Mouse (Mus musculus) layer of hippocampus, adult 8-10 months (tissue): Measurements from ENCODE around the gene Fbxo33. TPM values are rescaled to one million over a fixed set of nuclear protein-coding genes. Genes with fewer than 3 reads are reported as not detected.

Experiments used
- DNase-seq, 2 experiments: peaks; one replicate each; pipeline ENCODE4 v3.0.0; 2022; ENCODE audit warnings: low spot score in 2 of 2
- microRNA-seq, 2 experiments: library from miRNA; unstranded; fragments of <30 nt; microRNA quantifications; one replicate each; pipeline ENCODE4 v1.2.0; 2022
- total RNA-seq, 4 experiments: library from RNA; stranded (reverse); gene quantifications; 2 replicates each; pipeline ENCODE4 v1.2.4; 2022

The Fbxo33 gene
- total RNA-seq, 4 experiments from 2014 or later: 49.3 to 71.1 (median 61.7) TPM

DNA sequence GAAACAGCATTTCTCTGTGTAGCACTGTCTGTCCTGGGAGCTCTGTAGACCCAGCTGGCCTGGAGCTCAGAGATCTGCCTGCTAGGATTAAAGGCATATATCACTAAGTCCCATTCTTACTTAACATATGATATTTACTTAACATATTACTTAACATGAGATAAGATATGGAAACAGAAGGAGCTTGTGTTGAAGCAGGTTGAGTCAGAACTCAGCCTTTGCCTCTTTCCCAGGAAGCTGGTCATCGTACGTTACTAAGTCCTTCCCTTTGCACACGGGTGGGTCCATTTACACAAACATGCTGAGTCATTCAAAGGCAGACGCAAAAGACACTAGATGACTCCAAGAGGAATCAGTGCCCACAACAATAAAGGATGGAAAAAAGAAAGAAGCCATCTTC is 20.8 kb downstream of the Fbxo33 start:
- no peak for DNase-seq

DNA sequence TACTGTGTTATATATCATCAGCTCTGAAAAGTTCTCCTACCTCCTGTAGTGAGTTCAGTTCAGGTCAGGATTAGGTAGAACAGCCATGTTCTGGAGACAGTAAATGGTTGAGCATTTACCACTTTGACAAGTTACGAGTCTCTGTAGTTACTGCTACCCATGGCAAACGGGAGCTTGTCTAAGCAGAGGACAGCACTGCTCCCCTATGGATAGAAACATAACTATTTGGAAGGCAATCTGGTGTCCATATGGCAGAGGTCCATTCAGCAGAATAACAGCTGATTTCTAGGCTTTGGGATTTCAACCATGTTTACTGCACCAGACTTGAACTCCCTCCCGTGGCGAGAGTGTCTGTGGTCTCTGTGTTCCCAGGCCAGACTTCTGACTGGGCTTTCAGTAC is 23.6 kb downstream of the Fbxo33 start:
- no peak for DNase-seq

DNA sequence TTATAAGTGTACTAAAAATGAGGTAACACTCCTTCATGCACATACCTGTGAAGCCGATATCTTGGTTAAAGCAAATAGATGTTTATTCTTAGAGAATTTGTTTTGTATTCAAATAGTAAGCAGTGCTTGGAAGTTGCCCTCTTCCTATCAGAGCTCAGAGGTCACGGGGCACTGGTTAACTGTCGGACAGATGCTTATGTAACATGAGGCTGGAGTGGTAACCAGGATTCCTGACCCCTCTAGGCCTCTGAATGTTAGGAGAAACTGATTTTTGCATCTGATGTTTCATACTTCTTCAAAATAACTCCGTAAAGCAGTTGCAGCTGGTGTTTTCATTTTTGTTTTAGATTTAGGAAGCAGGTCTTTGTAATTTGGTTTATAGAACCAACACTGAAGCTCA is 24.5 kb downstream of the Fbxo33 start:
- no peak for DNase-seq

GRCm38 (mm10) chr12:59194341-59195003 is 25.1 kb downstream of the Fbxo33 start:
- DNase-seq: no peak

GRCm38 (mm10) chr12:59193637-59194036 is 25.9 kb downstream of the Fbxo33 start:
- no peak for DNase-seq

DNA sequence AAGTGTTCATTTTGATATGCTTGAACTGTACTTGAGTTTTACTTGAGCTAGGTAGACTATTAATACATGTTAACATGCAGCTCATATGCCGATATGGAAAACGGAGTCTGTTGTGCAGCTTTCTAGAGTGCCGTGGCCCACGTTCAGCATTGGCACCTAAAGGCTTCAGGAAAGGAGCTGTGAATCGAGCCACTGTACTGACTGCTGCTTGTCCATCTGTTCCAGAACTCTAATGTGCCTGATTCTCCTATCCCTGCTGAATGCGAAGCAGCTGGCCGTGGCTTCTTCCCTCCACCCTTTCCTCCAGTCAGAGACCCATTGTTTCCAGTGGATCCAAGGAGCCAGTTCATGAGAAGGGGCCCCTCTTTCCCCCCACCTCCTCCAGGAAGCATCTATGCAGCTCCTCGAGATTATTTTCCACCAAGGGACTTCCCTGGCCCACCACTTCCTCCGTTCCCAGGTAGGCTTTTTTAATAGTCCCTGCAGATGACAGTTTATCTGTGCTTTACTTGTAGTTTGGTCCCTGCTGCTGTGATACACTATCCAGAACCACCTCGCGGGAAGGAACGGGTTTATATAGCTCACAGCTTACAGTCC is 31.3 kb downstream of the Fbxo33 start:
- peak; percentile 19 to 33 for DNase-seq

- DNase-seq: peak in 1 of 2 experiments; percentile 15
These were observed 41.7 kb downstream of the Fbxo33 start for GRCm38 (mm10) chr12:59177814-59178213.

DNA sequence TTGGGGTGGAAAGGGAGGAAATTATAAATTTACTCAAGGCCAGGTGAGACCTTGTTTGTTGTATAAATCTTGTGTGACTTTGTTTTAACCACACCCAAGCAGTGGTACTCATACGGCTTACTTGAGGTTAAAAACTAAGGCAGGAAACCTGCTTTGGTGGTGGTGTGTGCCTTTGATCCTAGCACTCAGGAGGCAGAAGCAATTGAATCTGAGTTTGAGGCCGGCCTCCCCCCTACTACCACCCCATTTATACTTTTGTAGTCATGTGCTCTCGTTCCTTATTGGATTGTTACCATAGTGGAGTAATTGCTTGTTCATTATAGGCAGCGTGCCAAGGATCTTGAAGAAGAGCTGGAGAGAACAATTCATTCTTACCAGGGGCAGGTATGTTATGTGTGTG is 49.6 kb downstream of the Fbxo33 start:
- no peak for DNase-seq

DNA sequence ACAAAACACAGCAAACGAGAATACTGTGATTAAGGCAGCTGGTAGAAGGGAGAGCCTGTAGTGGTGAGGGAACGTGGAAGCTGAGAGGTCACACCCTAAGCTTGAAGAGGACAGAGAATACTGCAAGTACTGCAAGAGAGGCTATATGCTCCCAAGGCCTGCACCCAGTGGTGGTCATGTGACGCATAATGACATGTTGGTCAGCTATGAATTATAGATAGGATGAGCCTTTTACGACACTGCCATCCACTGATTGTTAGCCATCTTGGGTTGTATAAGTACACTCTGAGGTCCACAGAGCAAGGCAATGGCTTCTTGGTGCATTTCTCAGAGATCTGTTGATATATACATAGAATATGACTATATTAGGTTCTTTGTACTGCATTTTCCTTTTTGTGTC is 53.0 kb downstream of the Fbxo33 start:
- DNase-seq: no peak

GRCm38 (mm10) chr12:59164522-59164921 is 55.0 kb downstream of the Fbxo33 start:
- no peak for DNase-seq

- DNase-seq: no peak
These were observed 56.7 kb downstream of the Fbxo33 start for GRCm38 (mm10) chr12:59162797-59163196.

- DNase-seq: no peak
These were observed 58.4 kb downstream of the Fbxo33 start for GRCm38 (mm10) chr12:59161091-59161490.

Small RNAs within 50 kb of the gene (microRNA-seq; reads per million reads assigned to microRNA genes)
- gene Gm27284: 0 reads per million in 2 experiments

Other genes with a start within 250 kb of the Fbxo33 start
- gene Sec23a, start 207.7 kb downstream of the Fbxo33 start, total RNA-seq: 100 to 1,000 TPM in 2 of 4 experiments, 10 to 100 TPM in 2; 90.2 to 114 (median 101) TPM
- gene Gemin2, start 206.3 kb downstream of the Fbxo33 start, total RNA-seq: 1 to 10 TPM; 6.8 to 9.9 (median 9.1) TPM
- gene Trappc6b, start 158.3 kb downstream of the Fbxo33 start, total RNA-seq: 100 to 1,000 TPM; 101 to 109 (median 106) TPM
- gene Pnn, start 152.8 kb downstream of the Fbxo33 start, total RNA-seq: 10 to 100 TPM; 44.1 to 62.6 (median 55.0) TPM
- 10 to 100 TPM; 47.8 to 51.6 (median 49.6) TPM for gene Mia2, start 123.9 kb downstream of the Fbxo33 start, total RNA-seq